Mouse (Mus musculus): Measurements from ENCODE around the gene Ccr7. TPM values are rescaled to one million over a fixed set of nuclear protein-coding genes. Genes with fewer than 3 reads are reported as not detected.
A peak's percentile ranks its signal among the peaks of the same experiment; 100 is the strongest.

The Ccr7 gene
- total and polyA plus RNA-seq, 3 experiments: 0.04 to 0.06 TPM; not detected in 1

DNA sequence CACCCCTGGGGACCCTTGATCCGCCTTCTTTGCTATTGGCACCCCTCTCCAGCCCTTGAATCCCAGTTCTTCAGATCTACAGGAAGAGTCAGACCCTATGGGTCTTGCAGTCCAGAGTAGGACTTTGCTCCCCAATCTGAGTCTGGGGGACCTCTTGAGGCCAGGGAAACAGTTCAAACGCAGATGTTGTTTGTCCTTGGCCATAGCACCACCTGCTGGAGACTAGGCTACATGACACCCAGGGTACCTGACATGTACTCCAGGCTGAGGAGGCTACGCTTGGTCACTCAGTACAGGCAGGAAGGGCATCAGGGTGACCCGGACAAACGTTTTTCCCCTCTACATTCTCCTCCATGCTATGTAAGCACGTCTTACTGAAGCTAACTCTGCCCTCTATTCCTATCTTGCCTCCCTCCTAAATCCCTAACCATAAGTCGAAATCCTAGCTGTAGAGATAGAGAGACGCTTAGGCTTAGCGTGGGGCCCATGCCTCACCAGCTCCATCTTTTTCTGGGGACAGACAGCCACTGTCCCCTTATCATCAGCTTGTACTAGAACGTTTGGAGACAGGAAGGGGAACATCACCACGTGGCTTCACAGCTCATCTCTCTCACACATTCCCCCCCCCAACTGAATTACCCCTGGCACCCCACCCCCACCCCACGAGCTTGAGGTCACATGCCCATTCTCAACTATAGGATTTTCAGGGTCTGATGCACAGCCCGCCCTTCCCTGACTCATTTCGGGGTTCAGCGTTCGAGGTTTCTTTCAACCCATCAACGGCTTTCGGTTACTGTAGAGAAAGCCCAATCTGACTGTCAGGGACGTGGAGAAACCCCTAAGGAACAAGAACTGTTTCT is 4.7 kb downstream of the Ccr7 start (continued):
- TF ChIP-seq MAFK (IDR thresholded peaks at IDR 0.05; ENCODE audit: borderline replicate concordance, low read depth, low read length): no peak
- no peak for TF ChIP-seq USF2 (IDR thresholded peaks at IDR 0.05; ENCODE audit: borderline replicate concordance in 1 of 2, insufficient read depth in 1 of 2, low read depth in 1 of 2, low read length in 2 of 2)
- TF ChIP-seq POLR2A (IDR thresholded peaks at IDR 0.05; ENCODE audit: control insufficient read depth in 1 of 2, insufficient read depth in 1 of 2, low read depth in 1 of 2, low read length in 2 of 2, poor library complexity in 1 of 2): no peak
- no peak for TF ChIP-seq ETS1 (IDR thresholded peaks at IDR 0.05; ENCODE audit: low read depth, low read length)
- TF ChIP-seq RCOR1 (IDR thresholded peaks at IDR 0.05; ENCODE audit: low read depth, low read length): no peak
- no peak for TF ChIP-seq TCF12 (IDR thresholded peaks at IDR 0.05; ENCODE audit: low read depth, low read length)
- no peak for TF ChIP-seq E2F4 (IDR thresholded peaks at IDR 0.05; ENCODE audit: borderline replicate concordance, low read depth, low read length)
- no peak for TF ChIP-seq TAL1 (IDR thresholded peaks at IDR 0.05; ENCODE audit: low read length)
- no peak for TF ChIP-seq HCFC1 (IDR thresholded peaks at IDR 0.05; ENCODE audit: low read depth, low read length)
- no peak for TF ChIP-seq CHD1 (IDR thresholded peaks at IDR 0.05; ENCODE audit: low read depth, low read length)
- no peak for TF ChIP-seq SIN3A (IDR thresholded peaks at IDR 0.05; ENCODE audit: low read length)
- TF ChIP-seq GATA1 (IDR thresholded peaks at IDR 0.05; ENCODE audit: low read depth, low read length): no peak
- TF ChIP-seq KAT2A (conservative IDR thresholded peaks at IDR 0.05; ENCODE audit: low read depth, low read length): no peak
- TF ChIP-seq RAD21 (IDR thresholded peaks at IDR 0.05; ENCODE audit: low read depth, low read length): peak; percentile 97
- no peak for TF ChIP-seq MXI1 (IDR thresholded peaks at IDR 0.05; ENCODE audit: low read depth, low read length)
- no peak for TF ChIP-seq POLR2AphosphoS5 (IDR thresholded peaks at IDR 0.05; ENCODE audit: borderline replicate concordance, low read depth, low read length)

DNA sequence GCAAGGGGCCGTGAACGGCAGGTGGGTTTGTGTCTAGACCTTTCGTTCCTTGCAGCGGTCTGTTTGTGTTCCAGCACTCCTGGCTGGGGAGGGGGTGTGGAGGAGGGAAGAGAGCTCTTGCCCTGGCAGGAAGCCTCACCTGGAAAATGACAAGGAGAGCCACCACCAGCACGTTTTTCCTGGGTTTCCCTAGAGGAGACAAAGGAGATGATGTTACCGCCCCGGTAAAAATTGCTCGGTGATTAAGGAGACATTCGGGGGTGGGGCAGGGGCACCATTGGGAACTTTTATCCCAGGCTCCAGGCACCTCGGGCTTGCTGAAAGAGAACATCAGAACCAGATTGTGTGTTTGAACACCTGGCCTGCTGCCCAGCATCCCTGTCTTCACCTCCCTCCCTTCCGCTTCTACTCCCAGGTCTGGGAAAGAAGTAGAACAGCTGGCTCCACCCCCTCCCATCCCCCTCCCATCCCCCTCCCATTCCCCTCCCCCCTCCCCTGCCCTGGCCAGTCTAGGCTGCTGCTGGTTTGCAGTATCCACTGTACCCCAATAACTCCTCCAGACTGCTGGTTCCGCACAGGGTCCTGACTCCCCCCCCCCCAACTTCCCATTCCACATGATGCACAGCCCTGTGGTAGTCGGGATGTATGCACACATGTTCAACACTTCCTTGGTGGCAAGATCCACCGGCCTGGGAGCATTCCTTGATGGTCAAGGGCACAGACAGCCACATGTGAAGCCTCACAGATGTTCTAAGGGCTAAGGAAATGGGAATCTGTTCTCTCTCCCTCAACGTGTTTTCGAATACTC is 5.8 kb downstream of the Ccr7 start:
- Histone ChIP-seq H3K4me3 (ENCODE audit: control insufficient read depth in 1 of 2, insufficient read depth in 1 of 2, low read depth in 2 of 2, low read length in 2 of 2) (no peak overlapping the region), H3K4me1 (ENCODE audit: control insufficient read depth in 1 of 2, insufficient read depth in 2 of 2, low read length in 2 of 2) (no peaks in the 10 kb centered on the region; a peak in 1 of 4 replicates), H3K27me3 (ENCODE audit: control insufficient read depth in 1 of 2, insufficient read depth in 2 of 2, low read length in 2 of 2) (peaks cover 8 to 10% of the 10 kb centered on the region in 2 experiments; a peak in 2 of 4 replicates), H3K79me2 (ENCODE audit: control insufficient read depth, insufficient read depth, low read length, poor library complexity) (no peaks in the 10 kb centered on the region), H3K9ac (ENCODE audit: control insufficient read depth, low read depth, low read length, poor library complexity, severe bottlenecking) (no peak overlapping the region), H3K36me3 (ENCODE audit: control insufficient read depth in 1 of 2, insufficient read depth in 2 of 2, low read length in 2 of 2) (no peaks in the 10 kb centered on the region), H3K9me3 (replicated peaks; ENCODE audit: insufficient read depth, low read length) (no peaks in the 10 kb centered on the region), H3K27ac (ENCODE audit: control insufficient read depth, low read depth, low read length) (no peak overlapping the region)
- DNase-seq (ENCODE audit: low read depth, low spot score): no peak
- TF ChIP-seq MAFK (IDR thresholded peaks at IDR 0.05; ENCODE audit: borderline replicate concordance, low read depth, low read length) (no peak), USF1 (IDR thresholded peaks at IDR 0.05; ENCODE audit: low read depth, low read length) (no peak), CHD1 (IDR thresholded peaks at IDR 0.05; ENCODE audit: low read depth, low read length) (no peak), ZKSCAN1 (IDR thresholded peaks at IDR 0.05; ENCODE audit: low read depth, low read length) (no peak), POLR2AphosphoS2 (IDR thresholded peaks at IDR 0.05; ENCODE audit: low read length) (no peak), KAT2A (conservative IDR thresholded peaks at IDR 0.05; ENCODE audit: low read depth, low read length) (no peak), ZNF384 (IDR thresholded peaks at IDR 0.05; ENCODE audit: low read depth, low read length) (no peak), EP300 (IDR thresholded peaks at IDR 0.05; ENCODE audit: low read depth in 1 of 2, low read length in 2 of 2) (no peak), JUND (IDR thresholded peaks at IDR 0.05; ENCODE audit: low read depth, low read length) (no peak), E2F4 (IDR thresholded peaks at IDR 0.05; ENCODE audit: borderline replicate concordance, low read depth, low read length) (no peak), SIN3A (IDR thresholded peaks at IDR 0.05; ENCODE audit: low read length) (no peak), MYC (IDR thresholded peaks at IDR 0.05; ENCODE audit: low read depth, low read length) (no peak), RCOR1 (IDR thresholded peaks at IDR 0.05; ENCODE audit: low read depth, low read length) (no peak), TBP (IDR thresholded peaks at IDR 0.05; ENCODE audit: low read depth, low read length) (no peak), UBTF (IDR thresholded peaks at IDR 0.05; ENCODE audit: borderline replicate concordance, insufficient read depth, low read depth, low read length) (no peak), MAX (IDR thresholded peaks at IDR 0.05; ENCODE audit: low read length) (no peak), ZMIZ1 (IDR thresholded peaks at IDR 0.05; ENCODE audit: low read depth, low read length) (no peak)

All from MEL (cell line).